Mouse (Mus musculus): ENCODE data around the gene Gm43638.
A peak's percentile ranks its signal among the peaks of the same experiment; 100 is the strongest.
"Not testable (repeated sequence)": the region's sequence is repeated elsewhere in the genome, so short reads cannot be mapped to it uniquely, and the experiment has no call there.

The Gm43638 gene

GRCm38 (mm10) chr5:87486706-87487105 is at the start of gene Gm43638:
TSS of gene Gm43638 (minus strand) at chr5:87486806.
- not testable (repeated sequence) for DNase-seq

DNA sequence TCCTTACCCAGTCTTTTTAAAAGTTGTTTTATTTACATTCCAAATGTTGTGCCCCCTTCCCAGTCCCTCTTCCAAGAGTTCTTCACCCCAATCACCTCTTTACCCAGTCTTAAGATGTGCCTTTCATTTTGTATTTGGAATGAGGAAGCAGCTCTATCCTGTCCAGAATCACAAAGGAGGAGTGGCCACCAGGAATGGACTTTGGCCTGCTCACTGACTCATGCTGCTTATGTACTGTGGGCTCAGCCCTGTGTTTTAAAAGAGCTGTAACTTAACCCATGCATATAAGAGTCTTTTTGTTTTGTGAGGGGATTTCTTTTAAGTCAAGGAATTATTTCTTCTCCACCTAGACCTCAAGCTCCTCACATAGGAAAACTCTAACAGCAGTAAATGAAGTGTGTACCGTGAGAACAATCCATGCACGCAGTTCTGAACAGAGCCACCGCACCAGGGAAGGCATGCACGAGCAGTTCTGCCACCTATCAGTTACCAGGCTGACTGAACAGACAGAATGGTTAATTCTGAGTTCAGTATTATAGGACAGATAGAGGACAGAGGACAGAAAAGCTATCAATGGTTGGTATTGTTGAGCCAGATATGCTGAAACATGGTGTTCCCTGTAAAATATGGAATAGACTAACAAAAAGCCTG is 49.5 kb upstream of the Gm43638 start:
- DNase-seq: no peak

GRCm38 (mm10) chr5:87532288-87532687 is 45.7 kb upstream of the Gm43638 start:
- no peak for DNase-seq

- not testable (repeated sequence) for DNase-seq
These were observed 37.0 kb upstream of the Gm43638 start for GRCm38 (mm10) chr5:87523561-87523960.

GRCm38 (mm10) chr5:87505776-87506458 is 19.3 kb upstream of the Gm43638 start:
- no peak for DNase-seq

GRCm38 (mm10) chr5:87502687-87503086 is 16.1 kb upstream of the Gm43638 start:
- DNase-seq: peak in 1 of 2 experiments; percentile 19

DNA sequence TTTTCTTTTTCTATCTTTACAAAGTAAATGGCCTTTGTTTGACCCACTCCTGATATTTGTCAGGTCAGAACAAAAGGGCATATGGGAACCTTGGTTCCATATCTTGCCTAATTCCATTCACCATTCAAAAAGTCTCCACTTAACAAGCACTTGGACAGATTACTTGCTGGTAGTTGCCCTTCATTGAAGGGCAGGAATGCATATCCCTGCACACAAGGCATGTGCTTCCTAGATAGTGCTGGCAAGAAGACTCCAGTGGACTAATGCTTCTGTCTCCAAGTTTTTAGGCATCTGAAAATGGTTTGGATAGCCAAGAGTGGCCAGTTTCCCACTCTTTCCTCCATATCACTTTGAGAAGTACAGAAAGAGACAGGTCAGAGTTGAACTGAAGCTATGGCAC is 12.7 kb upstream of the Gm43638 start:
- no peak for DNase-seq

DNA sequence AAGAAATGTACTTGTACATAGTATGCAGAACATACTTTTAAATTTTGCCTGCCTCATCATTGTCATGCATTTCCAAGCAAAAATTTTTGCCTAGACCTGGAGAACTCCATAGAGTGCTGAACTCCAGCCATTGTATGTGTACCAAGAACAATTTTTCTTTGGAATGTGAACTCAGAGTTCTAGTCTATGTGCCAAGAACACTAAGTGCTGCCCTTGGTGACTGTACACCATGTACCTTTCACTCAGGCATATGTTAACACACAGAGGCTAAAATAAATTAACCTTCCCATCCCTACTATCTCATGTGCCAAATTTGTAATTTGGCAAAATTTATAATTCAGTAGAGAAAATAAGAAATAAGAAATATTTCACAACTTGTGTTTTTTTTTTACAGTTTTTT is 12.3 kb upstream of the Gm43638 start:
- no peak for DNase-seq

GRCm38 (mm10) chr5:87490771-87491170 is 4.2 kb upstream of the Gm43638 start, which contains the start of gene Ugt2a1:
TSS of gene Ugt2a1 (minus strand) at chr5:87490871.
- DNase-seq: no peak

GRCm38 (mm10) chr5:87482160-87482559 is 4.4 kb downstream of the Gm43638 start, which contains the start of gene Ugt2a2:
TSS of gene Ugt2a2 (minus strand) at chr5:87482260.
- no peak for DNase-seq

DNA sequence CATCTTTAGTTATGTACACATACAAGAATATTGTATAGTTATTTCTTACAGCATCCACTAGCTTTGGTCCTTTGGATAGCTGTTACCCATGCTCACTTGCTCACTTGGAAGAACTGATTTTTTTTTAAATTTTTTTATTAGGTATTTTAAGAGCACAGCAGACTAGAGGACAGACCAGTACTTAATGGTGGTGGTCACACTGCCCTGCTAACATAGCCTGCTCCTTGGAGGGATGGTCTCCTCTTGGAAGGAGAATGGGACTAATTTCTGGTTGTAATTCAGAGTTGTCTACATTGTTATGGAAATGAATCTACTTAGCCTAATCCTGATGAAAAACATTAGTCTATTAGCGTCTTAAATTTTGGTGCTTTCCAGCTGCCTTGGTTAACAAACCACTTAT is 27.8 kb downstream of the Gm43638 start:
- no peak for DNase-seq

DNA sequence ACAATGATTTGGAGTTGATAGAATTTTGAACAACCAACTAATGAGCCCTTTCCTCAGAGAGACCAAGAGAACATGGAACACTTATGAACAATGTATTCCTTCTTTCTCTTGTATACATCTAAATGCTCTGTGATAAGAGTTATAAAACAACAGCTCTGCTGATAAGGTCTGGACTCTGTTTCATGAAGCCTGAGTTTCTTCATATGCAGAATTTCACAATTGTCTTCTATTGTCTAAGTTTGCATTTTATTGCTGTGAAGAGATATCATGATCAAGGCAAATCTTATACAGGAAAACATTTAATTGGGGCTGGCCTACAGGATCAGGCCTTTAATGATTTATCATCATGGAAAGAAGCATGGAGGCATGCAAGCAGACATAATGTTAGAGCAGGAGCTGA is 28.9 kb downstream of the Gm43638 start:
- no peak for DNase-seq

GRCm38 (mm10) chr5:87456216-87456850 is 30.3 kb downstream of the Gm43638 start:
- no peak for DNase-seq

DNA sequence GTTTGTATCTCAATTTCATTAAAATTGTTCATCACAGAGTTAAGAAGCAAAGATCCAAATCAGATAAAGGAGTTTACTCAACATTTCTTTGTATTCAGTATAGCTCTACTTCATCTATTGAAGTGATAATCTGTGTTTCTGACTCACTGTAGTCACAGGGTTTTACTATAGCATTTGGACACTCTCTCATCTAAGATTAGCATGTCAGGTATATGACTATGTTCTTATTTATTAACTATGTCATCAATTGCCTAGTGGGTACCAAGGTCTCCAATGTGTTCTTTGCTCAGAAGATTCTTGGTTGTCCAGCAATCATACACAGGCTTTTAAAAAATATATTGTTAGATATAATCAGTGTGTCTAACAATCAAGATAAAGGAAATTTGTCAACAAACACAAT is 31.1 kb downstream of the Gm43638 start:
- DNase-seq: no peak

- not testable (repeated sequence) for DNase-seq
These were observed 34.1 kb downstream of the Gm43638 start for GRCm38 (mm10) chr5:87452514-87452913.

DNA sequence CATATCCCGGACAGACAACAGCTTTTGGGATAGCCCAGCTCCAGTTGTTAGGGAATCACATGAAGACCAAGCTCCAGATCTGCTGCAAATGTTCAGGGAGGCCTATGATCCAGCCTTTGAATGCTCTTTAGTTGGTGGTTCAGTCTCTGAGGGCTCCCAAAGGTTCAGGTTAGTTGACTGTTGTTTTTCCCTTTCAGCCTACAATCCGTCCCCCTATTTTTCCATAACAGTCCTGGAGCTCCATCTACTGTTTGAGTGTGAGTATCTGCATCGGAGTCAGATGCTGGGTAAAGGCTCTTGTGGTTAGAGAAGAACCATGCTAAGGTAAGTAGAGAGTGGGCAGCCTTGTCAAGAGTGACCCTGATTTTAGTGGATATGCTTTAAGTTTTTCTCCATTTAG is 50.3 kb downstream of the Gm43638 start:
- peak in 1 of 2 experiments; percentile 2 for DNase-seq

DNA sequence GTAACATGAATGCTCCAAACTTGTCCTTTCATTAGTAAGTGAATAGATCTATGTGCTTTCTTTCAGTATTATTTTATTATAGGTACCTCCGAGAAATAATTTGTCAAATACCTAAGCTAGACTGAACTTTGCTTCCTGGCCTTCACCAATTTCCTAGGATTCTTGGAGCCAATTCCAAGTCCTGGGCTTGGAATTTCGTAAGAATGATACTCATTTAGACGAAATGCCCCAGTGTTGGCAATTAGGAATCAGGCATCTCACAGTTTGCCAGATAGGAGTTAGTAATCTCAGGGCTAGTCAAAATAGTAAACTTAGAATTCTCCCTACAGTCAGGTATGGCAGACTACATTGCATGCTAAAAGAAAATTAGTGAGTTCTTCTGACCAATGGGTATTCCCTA is 60.9 kb downstream of the Gm43638 start:
- no peak for DNase-seq

GRCm38 (mm10) chr5:87424041-87424440 is 62.6 kb downstream of the Gm43638 start, which contains the start of gene Ugt2b38:
TSS of gene Ugt2b38 (minus strand) at chr5:87424203.
- not testable (repeated sequence) for DNase-seq

Data from lung, adult 18-20 months (tissue).